Mouse (Mus musculus) T-helper 2 cell (primary cell): ENCODE measurements around the gene Dnajc15.

Source experiments
- in situ Hi-C: fragments of 300-600 bp; cut with MboI, MseI; formaldehyde crosslinking; loops from one replicate; pipeline ENCODE4 v1.15.1; 2025; ENCODE audit warnings: high pct_unique_total_duplicates

Dnajc15 gene

DNA sequence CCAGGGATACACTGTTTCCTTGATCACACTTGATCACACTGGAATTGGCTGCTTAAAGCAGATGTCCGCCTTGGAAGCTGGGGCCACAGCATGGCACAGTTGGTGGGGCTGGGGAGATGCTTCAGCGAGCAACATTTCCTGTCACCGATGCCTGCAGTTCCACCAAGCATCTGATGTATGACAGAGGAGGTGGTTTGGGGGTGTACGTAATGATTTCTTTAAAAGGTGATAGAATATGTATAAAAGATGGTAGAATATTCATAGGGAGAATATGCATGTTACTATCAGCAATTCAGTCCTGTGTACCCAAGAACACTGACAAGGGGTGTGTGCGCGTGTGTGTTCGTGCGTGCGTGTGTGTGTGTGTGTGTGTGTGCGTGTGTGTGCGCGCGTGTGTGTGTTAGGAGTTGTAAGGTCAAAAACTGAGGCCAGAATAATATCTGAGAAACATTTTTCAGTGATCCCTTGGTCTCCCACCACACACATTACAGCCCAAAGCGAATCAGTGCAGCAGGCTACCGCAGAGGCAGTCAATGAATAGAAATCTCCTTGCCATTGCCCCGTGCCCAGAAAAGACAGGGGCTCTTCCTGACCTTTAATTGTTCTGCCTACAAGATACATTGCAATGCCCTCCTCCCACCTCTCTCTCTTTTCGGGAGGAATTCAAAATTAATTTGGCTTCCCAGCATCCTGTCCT is 73.2 kb downstream of the Dnajc15 start:
- in situ Hi-C loops: no loop called here

DNA sequence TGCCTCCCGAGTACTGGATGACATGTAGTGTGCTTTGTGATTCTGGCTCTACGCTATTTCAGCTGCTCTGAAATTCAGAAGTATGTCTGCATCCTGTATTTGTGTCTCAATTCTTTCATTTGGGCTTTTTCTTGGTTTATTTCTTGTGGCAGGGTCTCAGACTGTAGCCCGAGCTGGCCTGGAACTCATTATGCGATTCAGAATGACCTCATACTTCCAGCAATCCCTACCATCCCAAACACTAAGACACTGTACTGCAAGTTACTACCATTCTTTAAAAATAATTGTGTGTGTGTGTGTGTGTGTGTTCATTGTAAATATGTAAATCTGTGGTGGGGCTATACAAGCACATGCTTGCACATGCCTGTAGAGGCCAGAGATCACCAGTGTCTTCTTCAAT is 78.4 kb downstream of the Dnajc15 start:
- in situ Hi-C loops: no loop called here

DNA sequence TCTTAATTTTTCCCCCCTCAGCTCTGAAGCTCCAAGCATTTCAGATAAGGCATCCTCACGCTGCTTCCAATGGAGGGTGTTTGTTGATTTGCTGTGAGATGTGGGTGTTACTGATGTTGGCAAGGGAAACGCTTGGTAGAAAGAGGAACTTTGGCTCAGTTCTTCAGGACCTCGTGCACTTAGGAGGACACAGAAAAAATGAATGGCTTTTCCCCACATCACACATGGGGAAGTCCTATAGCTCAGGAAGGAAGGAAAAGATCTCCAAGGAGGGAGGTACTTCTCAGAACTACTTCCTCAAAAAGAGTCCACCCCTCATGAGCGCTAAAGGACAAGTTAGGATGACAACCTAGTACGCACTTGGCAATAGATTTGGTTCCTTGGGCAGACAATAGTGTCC is 79.7 kb downstream of the Dnajc15 start:
- in situ Hi-C loops: no loop called here

DNA sequence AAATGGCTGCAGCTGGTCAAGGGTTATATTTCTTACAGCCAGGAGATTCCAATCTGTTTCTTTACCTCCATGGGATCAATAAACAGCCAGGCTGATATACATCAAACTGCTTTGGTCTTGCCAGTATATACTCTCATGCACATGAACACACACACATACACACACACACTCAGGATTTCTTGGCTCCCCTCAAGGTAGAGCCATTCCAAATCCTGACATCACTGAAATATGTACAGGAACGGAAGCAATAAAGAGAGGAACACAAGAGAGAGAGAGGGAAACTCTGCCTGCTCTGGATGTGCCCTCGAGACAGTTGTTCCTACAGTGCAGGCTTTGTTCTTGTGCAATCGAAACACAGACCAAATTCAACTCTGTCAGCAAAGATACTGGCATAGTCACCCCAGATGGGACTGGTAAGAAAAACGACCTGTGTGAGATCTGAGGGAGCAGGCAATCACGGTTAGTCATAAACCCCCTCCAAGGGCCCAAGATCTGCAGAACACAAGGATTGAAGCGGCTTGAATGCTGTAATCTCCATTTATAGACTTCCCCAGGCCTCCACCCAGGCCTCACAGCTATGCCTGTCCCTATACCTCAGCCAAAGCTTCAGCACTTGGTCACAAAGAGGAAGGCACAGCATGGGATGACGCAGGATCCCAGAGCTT is 80.5 kb downstream of the Dnajc15 start:
- in situ Hi-C loops: no loop called here

DNA sequence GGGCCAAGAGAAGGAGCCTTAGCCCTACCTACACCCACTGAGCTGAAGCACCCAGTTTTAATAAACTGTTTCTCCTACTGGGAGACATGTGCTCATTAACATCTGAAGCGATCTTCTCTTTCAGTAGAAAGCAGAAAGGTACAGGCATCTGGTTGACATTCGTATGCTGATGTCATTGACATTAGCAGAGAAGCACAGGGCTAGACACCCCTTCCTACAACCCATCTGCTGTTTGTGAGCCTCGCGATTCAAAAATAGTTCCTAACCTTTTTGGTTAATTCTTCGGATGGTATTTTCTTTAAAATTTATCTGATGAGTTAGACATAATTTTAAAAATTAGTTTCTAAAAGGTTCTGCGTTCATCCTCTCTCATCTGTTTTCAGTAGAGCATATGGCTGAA is 81.9 kb downstream of the Dnajc15 start:
- in situ Hi-C loops: no loop called here

DNA sequence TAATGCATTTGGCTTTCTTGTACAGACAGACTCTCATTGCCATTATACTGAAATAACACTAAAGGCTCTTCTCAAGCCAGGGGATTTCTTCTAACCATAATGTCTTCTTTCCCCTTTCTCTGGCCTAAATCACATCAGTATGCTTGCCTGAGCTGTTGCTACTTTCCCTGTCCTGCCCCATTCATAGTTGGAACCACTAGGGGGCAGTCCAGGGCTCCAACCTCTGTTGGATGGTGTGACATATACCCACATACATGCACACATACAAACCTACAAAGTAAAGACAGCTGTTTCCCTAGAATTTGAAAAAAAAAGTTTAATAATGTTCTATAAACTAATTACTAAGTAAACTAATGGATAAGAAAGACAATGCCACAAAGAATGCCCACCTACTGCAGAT is 91.7 kb downstream of the Dnajc15 start:
- in situ Hi-C loops: no loop called here

DNA sequence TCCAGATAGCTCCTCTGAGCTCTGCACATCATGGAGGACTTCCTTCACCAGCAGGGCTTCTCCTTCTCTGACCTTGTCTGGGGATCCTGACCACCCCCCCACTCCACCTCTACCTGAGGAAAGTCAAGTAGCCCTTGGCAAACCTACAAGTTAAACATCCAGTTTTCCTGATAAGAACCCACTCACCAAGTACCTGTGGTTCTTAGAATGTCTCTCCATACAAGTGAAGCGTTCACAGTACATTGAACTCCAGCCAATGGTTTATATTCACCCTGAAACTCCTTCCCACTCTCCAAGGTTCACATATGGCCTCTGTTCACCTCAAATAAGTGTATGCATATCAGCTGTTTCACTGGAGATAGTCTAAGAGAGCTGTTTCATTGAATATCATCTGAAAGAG is 97.6 kb downstream of the Dnajc15 start:
- in situ Hi-C loops: no loop called here

DNA sequence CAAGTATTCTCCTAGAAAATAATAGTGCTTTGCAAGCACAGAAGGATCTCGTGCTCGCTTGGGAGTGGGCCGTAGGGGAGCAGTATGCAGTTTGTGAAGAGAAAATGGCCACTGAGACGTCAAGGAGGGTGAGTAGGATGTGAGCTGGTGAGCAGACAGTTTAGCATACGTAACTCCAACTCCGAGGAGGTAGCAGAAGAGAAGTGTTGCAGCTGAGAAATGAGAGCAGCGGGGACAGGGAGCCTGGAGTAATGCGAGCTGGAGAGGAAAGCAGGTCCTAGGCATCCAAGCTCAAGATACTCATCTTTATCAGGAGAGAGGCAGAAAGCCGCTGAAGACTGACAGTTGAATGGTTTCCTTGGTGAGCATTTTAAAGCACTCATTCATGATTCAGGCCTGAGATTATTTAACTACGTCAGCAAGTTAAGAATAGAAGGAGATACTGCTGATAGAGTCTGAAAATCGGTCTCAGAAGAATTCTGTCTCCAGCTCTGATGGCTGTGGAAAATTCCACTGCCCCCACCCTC is 98.9 kb downstream of the Dnajc15 start:
- in situ Hi-C loops: no loop called here

DNA sequence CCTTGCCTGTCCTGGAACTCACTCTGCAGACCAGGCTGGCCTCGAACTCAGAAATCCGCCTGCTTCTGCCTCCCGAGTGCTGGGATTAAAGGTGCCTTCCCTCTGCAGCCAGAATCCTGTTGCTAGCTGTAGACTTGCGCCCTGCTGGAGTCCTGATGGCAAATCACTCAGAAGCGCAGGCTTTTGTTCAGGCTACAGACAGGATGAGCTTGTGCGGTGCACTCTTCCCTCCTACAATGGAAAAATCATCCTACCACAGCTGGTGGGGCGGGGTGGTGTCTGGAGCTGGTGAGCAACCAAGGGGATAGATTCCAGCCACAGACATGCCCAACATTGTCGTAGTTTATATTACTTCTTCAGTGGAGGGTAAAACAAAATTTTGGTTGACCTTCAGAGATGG is 101.6 kb downstream of the Dnajc15 start:
- in situ Hi-C loops: no loop called here

DNA sequence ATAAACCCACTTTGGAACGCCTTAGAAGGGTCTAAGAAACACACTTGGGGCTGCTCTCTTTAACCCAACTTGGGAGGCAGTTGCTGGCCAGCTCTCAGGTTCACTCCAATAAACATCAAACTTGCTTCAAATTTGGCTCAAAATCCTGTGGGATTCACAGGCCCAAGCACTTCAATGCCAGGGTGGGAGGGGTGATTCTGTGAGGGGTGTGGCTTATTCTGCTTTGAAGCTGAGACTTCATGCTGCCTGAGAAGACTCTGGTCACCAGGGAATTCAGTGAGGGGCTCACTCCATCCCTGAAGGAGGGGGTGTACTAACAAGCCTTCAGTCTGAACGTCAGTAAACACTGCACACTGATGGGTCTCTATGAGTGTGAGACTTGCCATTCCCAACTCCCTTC is 103.3 kb downstream of the Dnajc15 start:
- in situ Hi-C loops: no loop called here
